In genomic region chr11:30609247-30609646, GRCm38 (mm10) we compare ENCODE assay signal across 34 mouse cellular contexts.
"Had no signal": no experiment of that assay in that cellular context is flagged by ENCODE, and none has a peak within 500 bp of the region (broad histone marks: within the 10 kb centered on the region; RNA-seq: fewer than 3 reads in every experiment).

No protein-coding gene starts in this region.

- DNase-seq: heart, postnatal 10 days; heart, postnatal 14 days; heart, postnatal 36 days; heart, postnatal 4 days; kidney, adult 11 months; kidney, adult 18-20 months; kidney, adult 2 months; kidney, adult 8-10 months; kidney, adult 9 months; kidney, postnatal 10 days; kidney, postnatal 14 days; kidney, postnatal 25 days; kidney, postnatal 36 days; kidney, postnatal 4 days; layer of hippocampus, adult 9-11 months; layer of hippocampus, postnatal 36 days had no signal

- H3K27ac ChIP-seq: heart, embryonic 13.5 days; heart, embryonic 15.5 days; hindbrain, embryonic 10.5 days; hindbrain, embryonic 12.5 days; hindbrain, embryonic 13.5 days; hindbrain, embryonic 14.5 days; hindbrain, embryonic 15.5 days; hindbrain, postnatal 0 days; intestine, embryonic 15.5 days; kidney, embryonic 15.5 days; kidney, postnatal 0 days; layer of hippocampus, adult 2 months; left cerebral cortex, adult 2 months had no signal

- H3K27me3 ChIP-seq: heart, embryonic 12.5 days; heart, embryonic 13.5 days; heart, embryonic 15.5 days; hindbrain, embryonic 12.5 days; hindbrain, embryonic 13.5 days; hindbrain, embryonic 15.5 days; intestine, embryonic 15.5 days; kidney, embryonic 15.5 days had no signal

- H3K4me3 ChIP-seq: heart, embryonic 12.5 days; heart, embryonic 13.5 days; heart, embryonic 15.5 days; hindbrain, embryonic 10.5 days; hindbrain, embryonic 12.5 days; hindbrain, embryonic 13.5 days; hindbrain, embryonic 15.5 days; intestine, embryonic 15.5 days; kidney, embryonic 15.5 days; layer of hippocampus, adult 2 months; left cerebral cortex, adult 2 months had no signal

- H3K4me2 ChIP-seq: heart, embryonic 12.5 days; heart, embryonic 13.5 days; heart, embryonic 15.5 days; hindbrain, embryonic 12.5 days; hindbrain, embryonic 13.5 days; hindbrain, embryonic 14.5 days; hindbrain, embryonic 15.5 days; intestine, embryonic 15.5 days; kidney, embryonic 15.5 days had no signal

- H3K36me3 ChIP-seq: heart, embryonic 12.5 days; heart, embryonic 13.5 days; heart, embryonic 15.5 days; hindbrain, embryonic 10.5 days; hindbrain, embryonic 12.5 days; hindbrain, embryonic 13.5 days; hindbrain, embryonic 15.5 days; intestine, embryonic 15.5 days; kidney, embryonic 15.5 days had no signal

- H3K9ac ChIP-seq: heart, embryonic 12.5 days; heart, embryonic 13.5 days; heart, embryonic 15.5 days; hindbrain, embryonic 12.5 days; hindbrain, embryonic 13.5 days; hindbrain, embryonic 14.5 days; hindbrain, embryonic 15.5 days; intestine, embryonic 15.5 days; kidney, embryonic 15.5 days had no signal

- ATAC-seq: hindbrain, embryonic 16.5 days; hindbrain, postnatal 0 days; inflammation-experienced regulatory T-cells, adult 6 months; intestine, embryonic 15.5 days; intestine, embryonic 16.5 days; intestine, postnatal 0 days had no signal

- H3K9me3 ChIP-seq: heart, embryonic 12.5 days; heart, embryonic 13.5 days; heart, embryonic 15.5 days; hindbrain, embryonic 10.5 days; hindbrain, embryonic 12.5 days; hindbrain, embryonic 13.5 days; hindbrain, embryonic 15.5 days; intestine, embryonic 15.5 days; kidney, embryonic 15.5 days had no signal

- H3K4me1 ChIP-seq: heart, embryonic 15.5 days; hindbrain, embryonic 10.5 days; hindbrain, embryonic 12.5 days; hindbrain, embryonic 13.5 days; hindbrain, embryonic 15.5 days; intestine, embryonic 15.5 days; kidney, embryonic 15.5 days had no signal
